Mouse (Mus musculus): ENCODE results near the gene Cd44.

The Cd44 gene

GRCm38 (mm10) chr2:102872436-102872835 lies 29.0 kb downstream of the Cd44 start:
- DNase-seq (ENCODE audit: low spot score), result no peak

- no peak for DNase-seq (ENCODE audit: low spot score)
These were observed 33.0 kb downstream of the Cd44 start for GRCm38 (mm10) chr2:102868444-102868843.

GRCm38 (mm10) chr2:102867396-102868088 lies 33.9 kb downstream of the Cd44 start:
- peak; percentile 55 for DNase-seq (ENCODE audit: low spot score)

- no peak for DNase-seq (ENCODE audit: low spot score)
These were observed 34.9 kb downstream of the Cd44 start for GRCm38 (mm10) chr2:102866594-102866993.

GRCm38 (mm10) chr2:102865354-102865752 lies 36.1 kb downstream of the Cd44 start:
- DNase-seq (ENCODE audit: low spot score), result no peak

- no peak for DNase-seq (ENCODE audit: low spot score)
These were observed 36.6 kb downstream of the Cd44 start for GRCm38 (mm10) chr2:102864695-102865353.

- no peak for DNase-seq (ENCODE audit: low spot score)
These were observed 37.4 kb downstream of the Cd44 start for GRCm38 (mm10) chr2:102864036-102864435.

- DNase-seq (ENCODE audit: low spot score), result no peak
These were observed 37.9 kb downstream of the Cd44 start for GRCm38 (mm10) chr2:102863583-102863982.

- no peak for DNase-seq (ENCODE audit: low spot score)
These were observed 38.8 kb downstream of the Cd44 start for GRCm38 (mm10) chr2:102862706-102863105.

GRCm38 (mm10) chr2:102858271-102858670 lies 43.2 kb downstream of the Cd44 start:
- DNase-seq (ENCODE audit: low spot score), result no peak

- no peak for DNase-seq (ENCODE audit: low spot score)
These were observed 48.2 kb downstream of the Cd44 start for GRCm38 (mm10) chr2:102853297-102853696.

- DNase-seq (ENCODE audit: low spot score), result no peak
These were observed 49.5 kb downstream of the Cd44 start for GRCm38 (mm10) chr2:102851936-102852477.

- no peak for DNase-seq (ENCODE audit: low spot score)
These were observed 51.4 kb downstream of the Cd44 start for GRCm38 (mm10) chr2:102850026-102850425.

GRCm38 (mm10) chr2:102848811-102849433 lies 52.5 kb downstream of the Cd44 start:
- DNase-seq (ENCODE audit: low spot score), result peak; percentile 74

- no peak for DNase-seq (ENCODE audit: low spot score)
These were observed 60.2 kb downstream of the Cd44 start for GRCm38 (mm10) chr2:102841231-102841630.

GRCm38 (mm10) chr2:102838179-102838578 lies 63.3 kb downstream of the Cd44 start:
- no peak for DNase-seq (ENCODE audit: low spot score)

- no peak for DNase-seq (ENCODE audit: low spot score)
These were observed 69.9 kb downstream of the Cd44 start for GRCm38 (mm10) chr2:102831547-102831946.

GRCm38 (mm10) chr2:102829201-102829600 lies 72.3 kb downstream of the Cd44 start:
- DNase-seq (ENCODE audit: low spot score), result peak; percentile 76

- no peak for DNase-seq (ENCODE audit: low spot score)
These were observed 73.1 kb downstream of the Cd44 start for GRCm38 (mm10) chr2:102828381-102828780.

- DNase-seq (ENCODE audit: low spot score), result no peak
These were observed 73.6 kb downstream of the Cd44 start for GRCm38 (mm10) chr2:102827841-102828240.

- DNase-seq (ENCODE audit: low spot score), result no peak
These were observed 75.4 kb downstream of the Cd44 start for GRCm38 (mm10) chr2:102825961-102826633.

- DNase-seq (ENCODE audit: low spot score), result no peak
These were observed 79.4 kb downstream of the Cd44 start for GRCm38 (mm10) chr2:102822036-102822435.
